Mouse (Mus musculus) myocyte (in vitro differentiated cells): ENCODE data around the gene Cldn18.

Source experiments
- CEBPB ChIP-seq: IDR thresholded peaks from 2 replicates; pipeline ENCODE4 v1.6.1; 2011; ENCODE audit warnings: mild to moderate bottlenecking, moderate library complexity; ENCODE audit not compliant: poor library complexity, insufficient read depth, severe bottlenecking
- E2F4 ChIP-seq: IDR thresholded peaks from one replicate; pipeline ENCODE4 v1.6.1; 2011; ENCODE audit warnings: mild to moderate bottlenecking, control low read depth, moderate library complexity; ENCODE audit not compliant: insufficient read depth
- MAX ChIP-seq: IDR thresholded peaks from one replicate; pipeline ENCODE4 v1.6.1; 2011; ENCODE audit warnings: low read depth, mild to moderate bottlenecking, control low read depth
- MYOD1 ChIP-seq, 3 experiments: IDR thresholded peaks; one replicate each; pipeline ENCODE4 v1.6.1; 2011; ENCODE audit warnings: control low read depth in 2 of 3, low read depth in 2 of 3, mild to moderate bottlenecking in 2 of 3, moderate library complexity in 1 of 3; ENCODE audit not compliant: insufficient read length in 2 of 3, control insufficient read depth in 1 of 3
- MYOG ChIP-seq, 3 experiments: IDR thresholded peaks; one replicate each; pipeline ENCODE4 v1.6.1; 2011; ENCODE audit warnings: control low read depth in 2 of 3, low read depth in 2 of 3, mild to moderate bottlenecking in 2 of 3; ENCODE audit not compliant: insufficient read length in 2 of 3, control insufficient read depth in 1 of 3, insufficient read depth in 1 of 3
- POLR2A ChIP-seq: IDR thresholded peaks from one replicate; pipeline ENCODE4 v1.6.1; 2011; ENCODE audit warnings: low read depth, mild to moderate bottlenecking, control low read depth, moderate library complexity; ENCODE audit not compliant: insufficient read length
- POLR2AphosphoS2 ChIP-seq: IDR thresholded peaks from one replicate; pipeline ENCODE4 v1.6.1; 2011; ENCODE audit warnings: low read depth, control low read depth; ENCODE audit not compliant: insufficient read length
- REST ChIP-seq: IDR thresholded peaks from one replicate; pipeline ENCODE4 v1.6.1; 2011; ENCODE audit warnings: mild to moderate bottlenecking, control low read depth, moderate library complexity; ENCODE audit not compliant: insufficient read depth, insufficient read length
- SRF ChIP-seq: IDR thresholded peaks from one replicate; pipeline ENCODE4 v1.6.1; 2011; ENCODE audit warnings: low read depth; ENCODE audit not compliant: control insufficient read depth, insufficient read length
- TCF12 ChIP-seq: IDR thresholded peaks from one replicate; pipeline ENCODE4 v1.6.1; 2011; ENCODE audit warnings: mild to moderate bottlenecking, control low read depth; ENCODE audit not compliant: poor library complexity, insufficient read depth, severe bottlenecking
- TCF3 ChIP-seq: IDR thresholded peaks from one replicate; pipeline ENCODE4 v1.6.1; 2011; ENCODE audit warnings: low read depth, control low read depth; ENCODE audit not compliant: insufficient read length
- USF1 ChIP-seq: IDR thresholded peaks from one replicate; pipeline ENCODE4 v1.6.1; 2011; ENCODE audit warnings: low read depth, mild to moderate bottlenecking, control low read depth, moderate library complexity

- TF ChIP-seq POLR2A: no peak
- TF ChIP-seq MYOG (IDR thresholded peaks at IDR 0.05; ENCODE audit: control insufficient read depth in 1 of 3, insufficient read depth in 1 of 3, insufficient read length in 2 of 3, low read depth in 2 of 3): no peak
- no peak for TF ChIP-seq E2F4
- no peak for TF ChIP-seq TCF3
- TF ChIP-seq MAX: no peak
- no peak for TF ChIP-seq SRF
- no peak for TF ChIP-seq POLR2AphosphoS2
- no peak for TF ChIP-seq USF1
- TF ChIP-seq TCF12: no peak
- no peak for TF ChIP-seq CEBPB
- no peak for TF ChIP-seq MYOD1 (IDR thresholded peaks at IDR 0.05; ENCODE audit: control insufficient read depth in 1 of 3, insufficient read length in 2 of 3, low read depth in 2 of 3)
- no peak for TF ChIP-seq REST
Measured at GRCm38 (mm10) chr9:99720011-99720410, 2.9 kb upstream of the Cldn18 start.
